8 mouse cellular contexts compared by ENCODE assay signal in genomic region chr1:177322307-177322685, GRCm38 (mm10).
DNase-seq lines count a peak whose midpoint lies in the region; ATAC-seq and TF ChIP-seq lines count a peak whose summit lies in the region.

No protein-coding gene starts in this region.

- H3K9me3 ChIP-seq in hindbrain, embryonic 10.5 days: peaks cover 7% of the 10 kb centered on the region; the same call in 1 of the 2 replicates
- no peaks in the 10 kb centered on the region for H3K9me3 ChIP-seq in midbrain, embryonic 12.5 days

- H3K27ac ChIP-seq in gastrocnemius, adult 2 months: no peak overlapping the region
- H3K27ac ChIP-seq in hindbrain, embryonic 10.5 days: peak overlapping the region; percentile 90
- peak overlapping the region; percentile 85 for H3K27ac ChIP-seq in midbrain, embryonic 12.5 days (replicated peaks)

- ATAC-seq in midbrain, embryonic 12.5 days (ENCODE audit: low FRiP score, low read depth): peak; percentile 83

- no peaks in the 10 kb centered on the region for H3K27me3 ChIP-seq in hindbrain, embryonic 10.5 days (ENCODE audit: insufficient read depth, poor library complexity, severe bottlenecking)
- peaks cover 4% of the 10 kb centered on the region; the same call in 1 of the 2 replicates for H3K27me3 ChIP-seq in midbrain, embryonic 12.5 days

- TF ChIP-seq CTCF in gastrocnemius, adult 2 months (IDR thresholded peaks at IDR 0.05): no peak

- 4% methylated on average over 6 of the region's 6 CpGs for WGBS in hindbrain, embryonic 10.5 days
- 2% methylated on average over 6 of the region's 6 CpGs for WGBS in midbrain, embryonic 12.5 days

- intact Hi-C loops in gastrocnemius, adult 2 months (cut with DNase I): no loop called here
- intact Hi-C loops in left cerebral cortex, postnatal 4 days (cut with DNase I): no loop called here
- intact Hi-C loops in left cerebral cortex, postnatal 10 days (cut with DNase I): no loop called here

- DNase-seq in gastrocnemius, adult 2 months: no peak
- no peak for DNase-seq in gastrocnemius, postnatal 25 days
- DNase-seq in Muller cell, postnatal 12 days (ENCODE audit: inconsistent ontology term): peak; percentile 83
- DNase-seq in hindbrain, embryonic 10.5 days (ENCODE audit: low spot score): no peak
- DNase-seq in left cerebral cortex, postnatal 4 days: no peak
- DNase-seq in gastrocnemius, adult 8-10 months (ENCODE audit: low spot score in 2 of 2): no peak
- no peak for DNase-seq in left cerebral cortex, postnatal 10 days (ENCODE audit: extremely low spot score in 1 of 2, low spot score in 2 of 2)

- peak overlapping the region; percentile 71 for H3K4me3 ChIP-seq in gastrocnemius, adult 2 months
- peak overlapping the region; percentile 58 for H3K4me3 ChIP-seq in hindbrain, embryonic 10.5 days
- peak overlapping the region; percentile 48 for H3K4me3 ChIP-seq in midbrain, embryonic 12.5 days

- peak overlapping the region; percentile 70 for H3K4me2 ChIP-seq in midbrain, embryonic 12.5 days (replicated peaks)

- peaks cover 21% of the 10 kb centered on the region for H3K4me1 ChIP-seq in hindbrain, embryonic 10.5 days (replicated peaks)
- H3K4me1 ChIP-seq in midbrain, embryonic 12.5 days: peaks cover 18% of the 10 kb centered on the region

- no peaks in the 10 kb centered on the region for H3K36me3 ChIP-seq in hindbrain, embryonic 10.5 days
- H3K36me3 ChIP-seq in midbrain, embryonic 12.5 days: no peaks in the 10 kb centered on the region

- H3K9ac ChIP-seq in midbrain, embryonic 12.5 days (replicated peaks): peak overlapping the region; percentile 51
